Mouse (Mus musculus) liver, embryonic 14.5 days (tissue): Measurements from ENCODE around the gene Wbp1l.

ENCODE experiments used
- CTCF ChIP-seq: IDR thresholded peaks from 2 replicates; pipeline ENCODE4 v1.5.1; 2016; ENCODE audit warnings: antibody characterized with exemption, low read depth, control low read depth
- EP300 ChIP-seq: IDR thresholded peaks from 2 replicates; pipeline ENCODE4 v1.6.1; 2016; ENCODE audit warnings: antibody characterized with exemption, low read depth

GRCm38 (mm10) chr19:46646041-46646481 lies 47.2 kb downstream of the Wbp1l start:
- TF ChIP-seq CTCF: no peak
- TF ChIP-seq EP300: no peak
